Mouse (Mus musculus): ENCODE measurements at regions not wholly inside any gene's neighbourhood (a gene's known extent, or its start where the extent isn't known, plus 50 kb on each side); places are given as distances from the start of the nearest gene placed in this dataset.
A peak's percentile ranks its signal among the peaks of the same experiment; 100 is the strongest.

- no peak for DNase-seq
Observed at GRCm38 (mm10) chr4:5206394-5207099, 413.4 kb upstream of the Impad1 start.

DNA sequence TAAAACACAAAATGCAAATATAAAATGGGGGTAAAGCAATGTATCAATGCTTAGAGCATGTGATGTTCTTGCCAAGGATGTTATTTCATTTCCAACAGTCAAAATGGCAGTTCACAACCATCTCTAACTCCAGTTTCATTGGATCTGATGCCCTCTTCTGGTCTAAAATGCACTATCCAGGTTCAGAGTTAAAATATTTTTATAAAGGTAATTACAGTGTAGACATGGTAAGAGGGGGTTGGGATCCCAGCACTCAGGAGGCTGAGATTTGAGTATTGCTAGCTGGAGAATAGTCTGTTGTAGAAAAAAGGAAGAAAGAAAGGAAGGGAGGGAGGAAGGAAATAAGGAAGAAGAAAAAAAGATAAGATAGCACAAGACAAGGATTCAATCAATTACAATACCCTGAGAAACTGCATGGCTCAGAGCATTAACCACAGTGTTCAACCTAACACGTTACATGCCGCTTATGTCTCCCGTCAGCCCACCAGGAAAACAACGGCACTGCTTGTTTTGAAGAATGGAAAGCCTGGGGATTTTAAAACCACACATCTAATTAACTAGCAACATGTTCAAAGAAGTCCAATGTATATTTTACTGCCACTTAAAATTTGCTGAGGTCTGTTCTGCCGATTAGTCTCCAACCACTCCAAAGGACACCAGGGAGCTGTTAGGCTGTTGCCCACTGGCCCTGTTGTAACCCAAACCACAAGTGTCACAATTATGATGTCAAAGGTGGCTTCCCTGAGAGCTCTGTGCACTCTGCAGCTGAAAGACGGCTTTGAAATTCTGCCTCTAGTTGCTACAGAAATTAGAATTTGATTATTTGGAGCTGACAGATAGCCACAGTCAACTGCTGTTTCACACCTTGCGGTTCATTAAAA, 412.4 kb upstream of the Impad1 start:
- no peak for DNase-seq

GRCm38 (mm10) chr4:5194272-5194671, 401.1 kb upstream of the Impad1 start:
- no peak for DNase-seq

GRCm38 (mm10) chr4:5181591-5181990, 388.4 kb upstream of the Impad1 start:
- no peak for DNase-seq

GRCm38 (mm10) chr4:5178991-5179693, 386.0 kb upstream of the Impad1 start:
- peak; percentile 10 for DNase-seq

GRCm38 (mm10) chr4:5165263-5165662, 372.1 kb upstream of the Impad1 start:
- DNase-seq: no peak

DNA sequence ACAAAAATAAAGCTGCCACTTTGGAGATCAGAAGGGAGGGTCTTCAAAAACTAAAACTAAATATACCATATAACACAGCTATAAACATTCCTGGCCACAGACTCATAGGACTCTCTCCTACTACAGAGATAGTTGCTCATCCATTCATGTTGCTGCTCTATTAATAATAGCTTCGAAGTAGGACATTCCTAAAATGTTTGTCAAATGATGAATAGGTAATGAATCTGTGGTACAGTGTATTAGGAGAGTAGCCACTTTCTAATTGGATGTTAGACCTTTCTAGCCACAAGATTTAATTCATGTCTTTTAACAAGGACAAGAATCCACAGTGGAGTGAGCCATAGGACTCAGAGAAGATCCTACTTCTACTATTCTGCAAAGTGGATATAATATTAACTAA, 367.8 kb upstream of the Impad1 start:
- DNase-seq: no peak

DNA sequence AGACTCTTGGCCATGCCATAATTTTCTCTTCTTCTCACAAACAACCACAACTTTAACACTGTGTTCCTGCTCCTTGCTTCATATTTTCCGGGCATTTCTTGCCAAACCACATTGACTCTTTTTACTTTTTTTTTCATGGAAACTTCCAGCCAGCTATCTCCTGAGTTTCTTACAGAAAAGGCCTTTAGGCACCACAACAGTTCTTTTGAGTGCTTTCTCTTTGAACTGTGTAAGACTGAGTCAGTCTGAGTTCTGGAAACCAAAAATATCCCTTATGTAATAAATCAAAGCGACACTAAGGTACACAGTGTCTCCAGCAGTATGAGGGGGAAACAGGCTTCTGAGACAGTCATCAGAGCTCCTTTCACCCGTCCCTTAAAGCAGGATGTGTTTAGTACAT, 337.6 kb upstream of the Impad1 start:
- peak; percentile 15 for DNase-seq

DNA sequence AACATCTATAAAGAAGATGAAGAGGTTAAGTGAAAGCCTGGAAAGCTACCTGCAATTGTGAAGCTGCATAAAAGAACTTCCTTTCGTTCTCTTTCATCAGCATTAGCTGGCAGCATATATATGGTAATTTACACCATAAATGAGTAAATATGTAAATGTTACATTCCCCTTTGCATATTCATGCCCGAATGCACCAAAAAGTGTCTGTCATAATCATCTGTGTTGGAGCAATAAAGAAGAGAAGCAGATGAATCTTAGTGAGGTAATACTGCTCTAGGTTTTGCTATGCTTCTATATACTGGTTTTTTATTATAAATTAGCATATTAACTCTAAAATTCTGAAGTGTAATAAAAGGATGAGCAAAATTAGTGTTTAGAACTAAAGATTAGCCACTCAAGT, 332.9 kb upstream of the Impad1 start:
- no peak for DNase-seq

DNA sequence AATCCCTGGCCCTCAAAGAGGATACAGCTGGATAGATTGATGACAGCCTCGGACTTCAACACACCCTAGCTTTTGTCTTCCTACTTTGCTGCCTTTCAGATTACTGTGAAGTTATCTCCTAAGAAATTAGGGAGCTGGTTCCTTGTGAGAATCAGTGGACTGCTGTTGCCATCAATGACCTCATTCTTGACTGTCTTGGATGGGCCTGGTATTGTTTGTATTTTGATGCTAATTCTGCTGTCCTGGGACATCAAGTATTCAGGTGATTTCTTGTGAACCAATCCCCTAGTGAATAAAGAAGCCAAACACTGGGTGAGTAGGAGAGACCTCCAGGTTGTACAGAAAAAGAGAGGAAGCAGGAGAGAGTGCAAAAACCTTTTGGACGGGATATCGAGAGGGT, 305.3 kb upstream of the Impad1 start:
- no peak for DNase-seq

- no peak for DNase-seq
Observed at GRCm38 (mm10) chr4:5078723-5079122, 285.6 kb upstream of the Impad1 start.

GRCm38 (mm10) chr4:5074754-5075153, 281.6 kb upstream of the Impad1 start:
- DNase-seq: no peak

DNA sequence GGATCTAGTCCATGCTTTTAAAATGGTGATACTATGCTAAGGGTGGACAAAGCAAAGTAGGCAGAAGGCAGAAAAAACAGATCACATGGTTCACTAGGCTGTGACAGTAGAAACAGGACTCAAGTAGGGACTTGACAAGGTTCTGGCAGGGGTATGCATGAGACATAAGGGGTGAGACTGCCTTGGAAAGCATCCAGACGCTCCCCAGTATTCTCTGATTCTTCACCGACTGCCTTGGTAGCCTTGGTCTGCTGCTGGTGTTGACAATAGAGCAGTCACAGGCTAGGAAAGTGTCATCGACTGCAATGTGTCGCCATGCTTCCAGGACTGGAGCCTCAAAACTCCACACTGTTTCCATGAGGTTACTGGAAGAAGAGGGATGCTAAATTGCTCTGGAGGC, 278.1 kb upstream of the Impad1 start:
- DNase-seq: no peak

GRCm38 (mm10) chr4:5059290-5059955, 266.3 kb upstream of the Impad1 start:
- DNase-seq: no peak

DNA sequence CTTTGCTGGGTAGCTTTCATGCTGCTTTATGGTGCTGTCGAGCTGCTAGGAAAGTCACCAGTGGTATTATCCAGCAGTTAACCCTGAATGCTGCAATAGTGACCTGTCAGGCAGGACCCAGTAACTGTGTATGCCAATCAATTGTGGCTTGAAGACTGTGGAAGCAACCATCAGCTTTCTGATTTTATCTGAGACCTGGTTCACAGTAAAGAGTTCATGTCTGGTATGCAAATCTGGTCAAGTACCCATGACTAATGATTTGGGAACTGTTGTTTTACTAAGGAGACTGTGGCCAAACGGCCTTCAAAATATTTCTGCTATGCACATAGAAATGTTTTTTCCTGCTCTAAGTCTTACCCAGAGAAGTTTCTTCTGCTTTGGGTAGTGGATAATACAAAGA, 236.8 kb upstream of the Impad1 start:
- no peak for DNase-seq

GRCm38 (mm10) chr4:4987491-4987890, 194.3 kb upstream of the Impad1 start:
- no peak for DNase-seq

DNA sequence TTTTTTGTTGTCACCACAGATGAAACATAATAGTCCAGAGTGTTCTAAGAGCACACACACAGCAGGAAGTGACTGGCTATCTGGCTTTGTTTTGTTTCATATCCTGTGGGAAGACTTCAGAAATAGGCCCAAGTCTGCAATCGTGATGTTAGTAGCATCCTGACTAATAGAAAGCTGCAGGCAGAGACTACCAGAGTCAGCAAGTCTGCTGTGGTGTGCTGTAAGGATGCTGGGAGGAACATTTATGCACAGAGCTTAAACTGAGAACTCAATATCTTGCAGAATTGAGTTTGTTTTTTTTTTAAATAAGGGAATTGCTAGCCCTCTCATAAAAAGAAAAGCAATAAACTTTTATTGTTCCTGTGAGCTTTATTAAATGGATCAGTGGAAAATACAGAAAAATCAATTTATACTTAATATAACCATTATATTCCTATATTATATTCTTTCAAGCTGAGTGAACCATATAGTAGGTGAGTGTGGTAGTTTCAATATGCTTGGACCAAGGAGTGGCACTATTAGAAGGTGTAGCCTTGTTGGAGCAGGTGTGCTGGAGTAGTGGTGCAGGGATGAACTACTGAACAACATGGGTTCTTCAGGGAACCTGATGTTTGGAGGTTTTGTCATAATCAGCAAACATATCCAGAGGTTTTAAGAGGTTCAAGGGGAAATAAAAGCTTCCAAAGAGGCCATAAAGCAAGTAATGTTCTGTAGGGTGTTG, 190.5 kb upstream of the Impad1 start:
- DNase-seq: no peak

DNA sequence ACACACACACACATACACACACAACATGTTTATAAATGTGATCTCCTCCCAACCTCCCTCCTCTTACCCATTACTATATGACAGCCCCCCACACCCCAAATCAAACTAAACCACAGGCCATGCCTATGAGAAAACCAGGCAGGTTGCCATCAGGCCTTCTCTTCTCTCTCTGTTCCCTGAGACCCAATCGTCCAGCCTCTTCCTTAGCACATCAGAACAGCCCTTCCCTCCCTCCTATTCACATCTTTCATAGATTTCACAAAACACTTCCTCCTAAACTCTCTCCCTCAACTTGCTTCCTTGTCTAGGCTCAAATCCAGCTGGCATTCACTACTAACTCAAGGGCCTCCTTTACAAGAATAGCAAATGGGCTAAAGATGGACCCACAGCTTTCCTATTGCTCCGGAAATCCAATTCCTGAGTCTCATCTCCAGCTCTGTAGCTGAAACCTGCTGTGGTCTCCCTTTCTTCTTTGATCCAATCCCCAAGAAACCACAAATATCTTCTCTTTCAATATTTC, 178.7 kb upstream of the Impad1 start:
- DNase-seq: no peak

DNA sequence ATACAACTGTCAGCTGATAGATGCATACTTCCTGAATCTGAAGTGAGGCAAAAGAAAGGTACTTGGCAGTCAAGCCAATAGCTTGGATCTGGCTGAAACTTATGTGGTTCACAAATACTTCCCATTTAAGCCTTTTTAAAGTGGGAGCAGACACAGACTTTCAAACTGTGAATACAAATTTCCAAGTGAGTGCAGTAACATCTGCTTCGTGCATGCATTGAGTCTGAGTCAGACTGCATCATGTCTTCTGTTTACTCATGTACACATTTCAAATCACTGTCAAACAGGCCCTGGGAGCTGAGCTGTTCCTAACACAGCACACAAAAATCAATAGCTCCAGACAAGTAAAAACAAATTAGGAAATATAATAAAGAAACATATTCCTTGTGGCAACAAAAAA, 155.8 kb upstream of the Impad1 start:
- DNase-seq: no peak

GRCm38 (mm10) chr4:4944498-4944897, 151.3 kb upstream of the Impad1 start:
- DNase-seq: no peak

GRCm38 (mm10) chr4:4925741-4926140, 132.6 kb upstream of the Impad1 start:
- DNase-seq: no peak

DNA sequence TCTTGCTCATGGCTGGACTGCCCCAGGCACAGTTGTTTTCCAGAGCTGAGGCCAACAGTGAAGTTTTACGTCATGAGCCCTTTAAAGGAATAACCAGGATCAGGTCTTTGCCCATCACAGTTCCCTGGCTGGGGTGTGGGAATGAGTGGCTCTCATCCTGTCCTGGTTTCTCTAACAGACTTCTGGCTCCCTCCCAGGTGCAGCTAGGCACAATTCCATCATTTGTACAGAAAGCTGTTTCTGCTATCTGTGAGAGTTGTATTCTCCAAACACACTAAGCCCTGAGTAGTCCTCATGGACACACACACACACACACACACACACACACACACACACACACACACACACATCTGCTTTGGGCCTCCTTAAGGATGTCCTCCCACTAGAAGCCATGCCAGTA, 127.1 kb upstream of the Impad1 start:
- no peak for DNase-seq

Data from gastrocnemius, postnatal 25 days (tissue).